Mouse (Mus musculus) midbrain, embryonic 14.5 days (tissue): Measurements from ENCODE around the gene 2300009A05Rik. TPM values are rescaled to one million over a fixed set of nuclear protein-coding genes. Genes with fewer than 3 reads are reported as not detected.
A peak's percentile ranks its signal among the peaks of the same experiment; 100 is the strongest.

ENCODE experiments used
- ATAC-seq: fragments of 200-750 bp; cut with Nextera tagmentation; 2 replicates; pipeline ENCODE4 v1.8.0; 2017; ENCODE audit warnings: moderate number of reproducible peaks, moderate library complexity; ENCODE audit not compliant: low FRiP score, low TSS enrichment
- DNase-seq: peaks from one replicate; pipeline ENCODE4 v3.0.0-alpha.2; 2015
- H3K27ac ChIP-seq: fragments of 300-500 bp; sonication (generic); replicated peaks from 2 replicates; pipeline ENCODE4 v1.5.1; 2014; ENCODE audit warnings: mild to moderate bottlenecking, low read depth, low read length, moderate library complexity
- H3K27me3 ChIP-seq: fragments of 300-500 bp; sonication (generic); 2 replicates; pipeline ENCODE4 v1.6.1; 2014; ENCODE audit warnings: low read length, control low read depth, mixed read lengths; ENCODE audit not compliant: control insufficient read depth, insufficient read depth
- H3K36me3 ChIP-seq: fragments of 300-500 bp; sonication (generic); 2 replicates; pipeline ENCODE4 v1.6.1; 2014; ENCODE audit warnings: low read length, control low read depth; ENCODE audit not compliant: control insufficient read depth, insufficient read depth
- H3K4me1 ChIP-seq: fragments of 300-500 bp; sonication (generic); 2 replicates; pipeline ENCODE4 v1.6.1; 2014; ENCODE audit warnings: mild to moderate bottlenecking, antibody characterized with exemption, low read length, control low read depth; ENCODE audit not compliant: control insufficient read depth, insufficient read depth
- H3K4me2 ChIP-seq: fragments of 300-500 bp; sonication (generic); 2 replicates; pipeline ENCODE4 v1.6.1; 2014; ENCODE audit warnings: mild to moderate bottlenecking, low read length, moderate library complexity
- H3K4me3 ChIP-seq: fragments of 300-500 bp; sonication (generic); replicated peaks from 2 replicates; pipeline ENCODE4 v1.5.1; 2014; ENCODE audit warnings: low read depth, low read length
- H3K9ac ChIP-seq: fragments of 300-500 bp; sonication (generic); replicated peaks from 2 replicates; pipeline ENCODE4 v1.6.1; 2014; ENCODE audit warnings: mild to moderate bottlenecking, low read length, moderate library complexity
- H3K9me3 ChIP-seq: fragments of 300-500 bp; sonication (generic); 2 replicates; pipeline ENCODE4 v1.6.1; 2016; ENCODE audit warnings: low read length, control low read depth, mixed read lengths; ENCODE audit not compliant: control insufficient read depth
- WGBS: fragments of 180-500 bp; shearing (Covaris S2); extraction: QIAGEN DNeasy Blood & Tissue Kit; methylation state at CpG from one replicate; pipeline ENCODE4 v1.1.7; 2014; 5-methylcytosine and 5-hydroxymethylcytosine counted together
- polyA plus RNA-seq: library from polyadenylated mRNA; unstranded; fragments of >200 nt; fragmentation: Nextera tagmentation; extraction: Ambion mirVana; gene quantifications from 2 replicates; pipeline ENCODE4 v1.2.1, GENCODE M21; 2014

The 2300009A05Rik gene
- polyA plus RNA-seq = 56.1 and 77.9 TPM in 2 replicates

- DNase-seq = peak; percentile 95
- ATAC-seq = peak; percentile 93
- peak within 1 kb of the TSS; percentile 81 for H3K27ac ChIP-seq
- H3K36me3 ChIP-seq = no peaks in the 10 kb centered on the region
- H3K4me2 ChIP-seq = peak within 1 kb of the TSS; percentile 93
- H3K9me3 ChIP-seq = no peaks in the 10 kb centered on the region
- H3K4me1 ChIP-seq = peaks cover 15% of the 10 kb centered on the region
- WGBS = under 1% methylated on average over 74 of the region's 74 CpGs
- H3K27me3 ChIP-seq = no peaks in the 10 kb centered on the region
- H3K9ac ChIP-seq = peak within 1 kb of the TSS; percentile 90
- H3K4me3 ChIP-seq = peak within 1 kb of the TSS; percentile 90
Observed at GRCm38 (mm10) chr9:63398611-63399462, at the start of gene 2300009A05Rik. 2300009A05Rik (minus strand) TSS chr9:63399246.

- Histone ChIP-seq H3K9me3 (no peaks in the 10 kb centered on the region), H3K9ac (no peak overlapping the region), H3K4me2 (no peak overlapping the region), H3K27me3 (no peaks in the 10 kb centered on the region), H3K4me3 (no peak overlapping the region), H3K27ac (no peak overlapping the region), H3K36me3 (no peaks in the 10 kb centered on the region), H3K4me1 (no peaks in the 10 kb centered on the region)
- 85% methylated on average over 6 of the region's 6 CpGs for WGBS
- DNase-seq (no peak), ATAC-seq (no peak)
Observed at GRCm38 (mm10) chr9:63443695-63444094, 44.6 kb upstream of the 2300009A05Rik start.

DNA sequence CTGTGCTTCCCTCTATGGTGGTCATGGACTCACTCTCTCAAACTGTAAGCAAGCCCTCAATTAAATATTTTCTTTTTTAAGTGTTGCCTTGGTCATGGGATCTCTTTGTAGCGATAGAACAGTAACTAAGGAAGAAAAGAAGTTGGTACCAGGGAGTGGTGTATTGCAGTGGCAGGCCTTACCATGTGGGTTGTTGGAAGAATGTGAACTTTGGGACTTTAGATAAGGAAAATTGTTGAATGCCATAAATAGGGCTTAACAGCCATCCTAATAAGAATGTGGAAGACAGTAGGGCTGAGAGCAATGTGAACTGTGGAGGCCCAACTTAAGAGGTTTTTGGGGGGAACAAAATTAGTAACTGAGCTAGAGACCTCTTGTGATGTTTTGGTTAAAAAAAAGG is 31.6 kb upstream of the 2300009A05Rik start:
- H3K27ac ChIP-seq = no peak overlapping the region
- H3K4me1 ChIP-seq = no peaks in the 10 kb centered on the region
- no peak overlapping the region for H3K9ac ChIP-seq
- H3K27me3 ChIP-seq = no peaks in the 10 kb centered on the region
- 85% methylated on average over 1 of the region's 1 CpGs for WGBS
- DNase-seq (no peak), ATAC-seq (no peak)
- H3K4me3 ChIP-seq = no peak overlapping the region
- H3K36me3 ChIP-seq = no peaks in the 10 kb centered on the region
- H3K9me3 ChIP-seq = no peaks in the 10 kb centered on the region
- no peak overlapping the region for H3K4me2 ChIP-seq

DNA sequence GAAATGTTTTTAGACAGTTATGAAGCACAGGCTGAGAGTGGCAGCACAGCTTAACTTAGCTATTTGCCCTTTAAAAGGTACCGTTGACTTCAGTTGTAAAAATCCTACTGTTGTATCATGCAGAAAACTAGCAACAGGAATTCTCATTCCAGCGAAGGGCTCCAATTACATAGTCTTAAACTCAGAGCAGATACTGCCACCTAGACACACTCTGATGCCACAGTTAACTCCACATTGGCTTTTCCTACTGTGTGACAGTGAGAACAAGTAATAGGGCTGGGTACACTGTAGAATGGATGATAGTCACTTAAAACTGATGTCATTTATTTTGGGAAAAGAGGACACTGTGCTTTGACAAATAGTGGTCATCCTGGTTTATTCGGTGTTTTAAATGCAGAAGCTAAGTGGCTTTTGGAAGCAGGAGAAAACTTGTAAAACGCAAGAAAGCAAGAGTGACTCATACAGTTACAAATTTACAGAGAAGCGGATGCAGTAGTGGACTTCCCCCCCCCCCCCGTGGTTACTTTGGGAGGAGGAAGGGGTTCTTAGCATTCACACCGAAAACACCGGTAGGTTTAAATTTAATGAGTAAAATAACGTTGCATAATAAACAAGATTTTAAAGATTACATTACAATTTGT is 22.2 kb upstream of the 2300009A05Rik start:
- no peaks in the 10 kb centered on the region for H3K36me3 ChIP-seq
- no peaks in the 10 kb centered on the region for H3K27me3 ChIP-seq
- DNase-seq (peak; percentile 47), ATAC-seq (no peak)
- no peak overlapping the region for H3K9ac ChIP-seq
- no peaks in the 10 kb centered on the region for H3K9me3 ChIP-seq
- no peak overlapping the region for H3K4me3 ChIP-seq
- no peaks in the 10 kb centered on the region for H3K4me1 ChIP-seq
- no peak overlapping the region for H3K4me2 ChIP-seq
- WGBS = 73% methylated on average over 9 of the region's 9 CpGs
- no peak overlapping the region for H3K27ac ChIP-seq

DNA sequence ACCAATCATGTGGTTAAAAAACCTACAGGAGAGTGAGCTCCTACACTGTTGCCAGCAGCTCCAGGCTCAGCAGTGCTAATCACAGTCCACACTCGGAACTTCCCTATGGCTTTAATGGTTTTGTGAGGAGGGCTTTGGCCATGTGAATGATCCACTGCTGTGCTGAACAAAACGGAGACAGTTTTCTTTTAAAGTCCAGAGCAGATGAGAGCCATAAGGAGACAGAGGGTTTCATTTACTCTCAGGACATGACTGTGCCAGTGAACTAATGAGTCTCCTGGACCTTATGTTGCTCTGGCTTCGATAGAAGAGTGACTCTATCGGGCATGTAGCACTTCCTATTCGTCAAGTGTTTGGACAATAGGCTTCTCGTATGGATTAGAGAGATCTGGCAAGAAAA is 21.4 kb upstream of the 2300009A05Rik start:
- no peak overlapping the region for H3K9ac ChIP-seq
- H3K4me2 ChIP-seq = no peak overlapping the region
- H3K27ac ChIP-seq = no peak overlapping the region
- H3K4me1 ChIP-seq = no peaks in the 10 kb centered on the region
- no peak overlapping the region for H3K4me3 ChIP-seq
- 19% methylated on average over 6 of the region's 6 CpGs for WGBS
- ATAC-seq (no peak), DNase-seq (peak; percentile 27)
- no peaks in the 10 kb centered on the region for H3K9me3 ChIP-seq
- H3K36me3 ChIP-seq = no peaks in the 10 kb centered on the region
- H3K27me3 ChIP-seq = no peaks in the 10 kb centered on the region

GRCm38 (mm10) chr9:63400176-63400575 is 1.1 kb upstream of the 2300009A05Rik start:
- H3K4me1 ChIP-seq = peaks cover 15% of the 10 kb centered on the region
- H3K9ac ChIP-seq = no peak overlapping the region
- H3K36me3 ChIP-seq = no peaks in the 10 kb centered on the region
- ATAC-seq (no peak), DNase-seq (no peak)
- no peaks in the 10 kb centered on the region for H3K27me3 ChIP-seq
- no peaks in the 10 kb centered on the region for H3K9me3 ChIP-seq
- 85% methylated on average over 1 of the region's 1 CpGs for WGBS
- no peak overlapping the region for H3K4me2 ChIP-seq
- no peak overlapping the region for H3K4me3 ChIP-seq
- no peak overlapping the region for H3K27ac ChIP-seq

DNA sequence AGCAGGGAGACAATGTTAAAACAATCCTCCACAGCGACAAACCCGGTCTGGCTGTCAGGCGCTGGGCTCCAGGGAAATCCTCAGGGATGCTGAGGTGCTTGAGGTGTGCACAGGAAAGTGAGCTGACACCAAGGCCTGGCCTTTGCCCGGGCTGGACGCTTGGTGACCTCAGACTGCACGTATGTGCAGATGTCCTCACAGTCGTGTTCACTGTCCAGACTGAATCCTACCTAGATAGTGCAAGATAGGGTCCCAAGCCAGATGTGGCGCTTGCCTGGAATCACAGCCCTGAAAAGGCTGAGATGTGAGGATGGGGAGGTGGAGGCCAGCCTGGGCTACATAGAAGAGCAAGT is 393 bp upstream of the 2300009A05Rik start:
- Histone ChIP-seq H3K4me2 (peak overlapping the region; percentile 93), H3K9ac (peak overlapping the region; percentile 90), H3K4me1 (peaks cover 15% of the 10 kb centered on the region), H3K27ac (peak overlapping the region; percentile 81), H3K4me3 (peak overlapping the region; percentile 90), H3K36me3 (no peaks in the 10 kb centered on the region), H3K9me3 (no peaks in the 10 kb centered on the region), H3K27me3 (no peaks in the 10 kb centered on the region)
- DNase-seq (no peak), ATAC-seq (peak; percentile 53; the same call in 1 of the 2 replicates)
- WGBS = 2% methylated on average over 8 of the region's 8 CpGs

- Histone ChIP-seq H3K36me3 (no peaks in the 10 kb centered on the region), H3K27me3 (no peaks in the 10 kb centered on the region), H3K4me2 (no peak overlapping the region), H3K9ac (no peak overlapping the region), H3K9me3 (no peaks in the 10 kb centered on the region), H3K4me3 (no peak overlapping the region), H3K27ac (no peak overlapping the region), H3K4me1 (peaks cover 15% of the 10 kb centered on the region)
- 83% methylated on average over 7 of the region's 7 CpGs for WGBS
- no peak for DNase-seq
- no peak for ATAC-seq
Observed at GRCm38 (mm10) chr9:63395612-63396011, 3.4 kb downstream of the 2300009A05Rik start.
